Mouse (Mus musculus): ENCODE results near the gene Ugt1a9. TPM values are rescaled to one million over a fixed set of nuclear protein-coding genes. Genes with fewer than 3 reads are reported as not detected.

The Ugt1a9 gene
- polyA plus RNA-seq, 1 experiment from 2014 or later, result not detected

DNA sequence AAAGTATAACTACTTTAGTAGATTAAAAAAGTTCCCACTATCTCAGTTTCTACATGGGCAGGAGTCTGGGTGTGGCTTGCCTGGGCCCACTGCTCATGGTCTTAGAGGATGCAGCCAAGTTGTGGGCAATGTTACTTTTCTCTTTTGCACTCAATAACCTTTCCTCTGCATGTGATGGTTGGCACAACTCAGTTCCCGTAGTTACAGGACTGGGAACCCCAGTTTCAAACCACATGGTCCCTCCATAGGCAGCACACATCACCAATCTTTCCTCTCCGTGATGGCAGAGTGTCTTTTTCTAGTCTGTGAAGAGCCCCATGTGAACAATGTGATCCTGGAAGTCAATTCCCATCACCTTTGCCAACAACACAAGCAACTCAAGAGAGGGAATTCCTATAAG is 156.9 kb downstream of the Ugt1a9 start:
- Histone ChIP-seq H3K36me3 (no peaks in the 10 kb centered on the region), H3K9me3 (peaks cover 73% of the 10 kb centered on the region), H3K27me3 (no peaks in the 10 kb centered on the region), H3K4me2 (replicated peaks) (no peak overlapping the region), H3K4me3 (no peak overlapping the region), H3K4me1 (no peaks in the 10 kb centered on the region), H3K9ac (no peak overlapping the region), H3K27ac (no peak overlapping the region)
- ATAC-seq (ENCODE audit: low FRiP score, low read depth), result no peak
- WGBS, result 59% methylated on average over 2 of the region's 2 CpGs

DNA sequence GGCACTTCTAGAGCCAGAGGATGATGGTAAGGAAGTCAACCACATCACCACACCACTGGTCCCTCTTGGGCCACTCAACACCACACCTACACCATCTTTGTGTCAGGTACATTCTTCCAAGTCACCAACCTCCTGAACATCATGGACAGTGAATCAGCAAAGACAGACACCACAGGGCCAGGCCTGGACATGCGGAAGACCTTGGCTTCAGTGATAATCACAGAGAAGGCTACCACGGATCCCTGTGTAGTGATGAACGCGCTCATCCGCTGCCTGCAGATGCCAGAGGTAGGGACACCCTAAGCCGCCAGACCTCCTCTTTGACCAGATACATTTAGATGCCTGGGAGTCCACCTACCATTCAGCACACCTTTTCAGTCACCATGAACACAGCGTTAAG is 157.5 kb downstream of the Ugt1a9 start:
- no peak overlapping the region for H3K4me3 ChIP-seq
- no peak overlapping the region for H3K27ac ChIP-seq
- ATAC-seq (ENCODE audit: low FRiP score, low read depth), result 0 out of 2 replicates have a peak, but pooled peaks have one; percentile 12
- no peak overlapping the region for H3K4me2 ChIP-seq (replicated peaks)
- peaks cover 79% of the 10 kb centered on the region for H3K9me3 ChIP-seq
- H3K9ac ChIP-seq, result no peak overlapping the region
- no peaks in the 10 kb centered on the region for H3K27me3 ChIP-seq
- no peaks in the 10 kb centered on the region for H3K36me3 ChIP-seq
- WGBS, result 71% methylated on average over 7 of the region's 7 CpGs
- no peaks in the 10 kb centered on the region for H3K4me1 ChIP-seq

DNA sequence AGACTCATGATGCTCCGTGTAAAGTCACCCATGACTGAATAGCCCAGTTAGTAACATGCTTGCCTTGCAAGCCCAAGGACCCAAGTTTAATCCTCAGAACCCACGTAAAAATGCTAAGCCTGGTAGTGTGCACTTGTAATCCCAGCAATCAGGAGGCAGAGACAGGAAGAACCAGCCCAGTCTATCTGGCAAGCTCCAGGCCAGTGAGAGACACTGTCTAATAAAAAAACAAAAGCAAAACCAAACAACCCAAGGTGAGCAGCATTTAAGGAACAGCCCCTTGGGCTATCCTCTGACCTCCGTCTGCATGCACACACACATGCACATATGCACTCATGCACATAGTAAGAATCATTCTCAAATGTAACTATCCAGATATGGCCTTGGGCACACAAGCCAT is 159.0 kb downstream of the Ugt1a9 start:
- Histone ChIP-seq H3K4me1 (no peaks in the 10 kb centered on the region), H3K36me3 (no peaks in the 10 kb centered on the region), H3K4me2 (replicated peaks) (no peak overlapping the region), H3K27ac (no peak overlapping the region), H3K9ac (no peak overlapping the region), H3K9me3 (peaks cover 94% of the 10 kb centered on the region), H3K27me3 (no peaks in the 10 kb centered on the region), H3K4me3 (no peak overlapping the region)
- 80% methylated on average over 3 of the region's 3 CpGs for WGBS
- no peak for ATAC-seq (ENCODE audit: low FRiP score, low read depth)

DNA sequence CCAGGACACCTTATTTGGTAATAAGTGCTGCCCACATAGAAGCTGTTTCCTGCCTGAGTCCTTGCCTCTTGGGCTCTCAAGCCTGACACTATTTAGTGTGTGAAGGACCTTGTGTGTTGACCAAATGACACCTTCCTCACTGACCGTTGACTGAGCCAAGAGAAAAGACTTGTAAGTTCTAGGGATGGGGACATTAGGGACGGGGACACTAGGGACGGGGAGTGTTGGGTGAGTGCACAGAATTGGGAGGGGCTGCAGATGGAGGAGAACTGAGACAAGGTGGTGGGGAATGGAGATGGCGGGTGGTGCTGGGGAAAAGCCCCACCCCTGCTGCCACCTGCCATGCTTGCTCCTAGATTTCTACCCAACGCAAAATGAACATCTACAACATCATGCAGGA is 159.4 kb downstream of the Ugt1a9 start:
- WGBS, result 83% methylated on average over 5 of the region's 5 CpGs
- Histone ChIP-seq H3K27ac (no peak overlapping the region), H3K4me3 (no peak overlapping the region), H3K27me3 (no peaks in the 10 kb centered on the region), H3K36me3 (no peaks in the 10 kb centered on the region), H3K9ac (no peak overlapping the region), H3K4me2 (replicated peaks) (no peak overlapping the region), H3K4me1 (no peaks in the 10 kb centered on the region), H3K9me3 (peaks cover 98% of the 10 kb centered on the region)
- no peak for ATAC-seq (ENCODE audit: low FRiP score, low read depth)

DNA sequence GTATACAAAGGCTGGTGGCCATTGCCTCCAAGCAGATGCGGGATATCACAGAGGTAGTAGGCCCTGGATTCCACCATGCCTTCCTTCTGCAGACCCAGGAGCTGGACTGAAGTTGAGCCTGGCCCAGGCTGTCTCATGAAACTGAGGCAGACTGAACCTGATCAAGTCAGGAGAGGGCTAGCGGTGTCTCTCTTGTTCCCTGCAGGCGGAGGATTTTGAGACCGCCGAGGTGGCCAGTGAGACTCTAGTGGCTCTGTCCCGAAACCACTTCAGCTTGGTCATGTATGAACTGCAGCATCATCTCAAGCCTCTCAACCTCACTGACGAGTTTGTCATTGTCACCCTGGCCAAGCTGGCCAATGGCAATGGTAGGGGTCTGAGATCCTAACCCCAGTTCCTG is 159.8 kb downstream of the Ugt1a9 start:
- no peak for ATAC-seq (ENCODE audit: low FRiP score, low read depth)
- peaks cover 100% of the 10 kb centered on the region for H3K9me3 ChIP-seq
- H3K36me3 ChIP-seq, result no peaks in the 10 kb centered on the region
- H3K4me3 ChIP-seq, result no peak overlapping the region
- H3K27me3 ChIP-seq, result no peaks in the 10 kb centered on the region
- no peak overlapping the region for H3K4me2 ChIP-seq (replicated peaks)
- H3K4me1 ChIP-seq, result no peaks in the 10 kb centered on the region
- WGBS, result 73% methylated on average over 7 of the region's 7 CpGs
- H3K9ac ChIP-seq, result no peak overlapping the region
- no peak overlapping the region for H3K27ac ChIP-seq

DNA sequence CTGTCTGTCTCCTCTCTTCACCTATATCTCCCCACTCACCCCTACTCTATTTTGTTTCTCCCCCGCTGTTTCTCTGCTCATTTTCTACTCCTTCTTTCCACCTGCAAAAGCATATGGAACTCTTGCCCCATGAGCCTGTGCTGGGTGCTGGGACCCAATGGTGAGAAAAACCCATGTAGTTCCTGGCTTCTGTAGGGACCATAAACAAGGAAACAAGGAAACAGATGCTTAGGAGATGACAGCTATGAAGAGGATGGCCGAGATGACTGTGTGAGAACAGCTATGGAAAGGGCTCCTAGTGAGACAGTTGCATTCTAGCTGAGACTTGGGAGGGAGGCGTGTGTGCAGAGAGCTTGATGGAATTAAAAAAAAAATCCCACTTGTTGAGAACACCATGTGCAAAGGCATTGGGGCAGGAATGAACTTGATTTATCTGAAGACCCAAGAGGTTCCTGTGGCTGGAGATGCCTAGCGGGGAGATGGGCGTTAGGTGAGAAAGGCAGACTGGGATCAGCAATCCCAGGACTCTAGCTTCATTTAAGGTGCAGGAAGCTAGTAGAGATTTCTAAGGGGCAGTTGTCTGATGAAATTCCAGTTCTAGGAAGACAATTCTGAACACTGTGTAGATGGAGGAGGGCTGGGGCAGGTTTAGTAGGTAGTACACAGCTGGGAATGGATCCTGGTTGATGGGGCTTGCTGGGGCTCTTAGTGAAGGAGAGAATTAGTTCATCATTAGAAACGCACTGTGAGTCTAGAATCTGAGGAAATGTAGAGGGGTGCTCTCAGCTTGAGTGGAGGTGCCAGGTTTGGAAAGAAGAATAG is 160.6 kb downstream of the Ugt1a9 start:
- no peak overlapping the region for H3K9ac ChIP-seq
- H3K4me1 ChIP-seq, result no peaks in the 10 kb centered on the region
- H3K4me3 ChIP-seq, result no peak overlapping the region
- H3K36me3 ChIP-seq, result no peaks in the 10 kb centered on the region
- no peaks in the 10 kb centered on the region for H3K27me3 ChIP-seq
- ATAC-seq (ENCODE audit: low FRiP score, low read depth), result no peak
- WGBS, result 76% methylated on average over 6 of the region's 6 CpGs
- H3K4me2 ChIP-seq (replicated peaks), result no peak overlapping the region
- H3K9me3 ChIP-seq, result peaks cover 100% of the 10 kb centered on the region
- H3K27ac ChIP-seq, result no peak overlapping the region

DNA sequence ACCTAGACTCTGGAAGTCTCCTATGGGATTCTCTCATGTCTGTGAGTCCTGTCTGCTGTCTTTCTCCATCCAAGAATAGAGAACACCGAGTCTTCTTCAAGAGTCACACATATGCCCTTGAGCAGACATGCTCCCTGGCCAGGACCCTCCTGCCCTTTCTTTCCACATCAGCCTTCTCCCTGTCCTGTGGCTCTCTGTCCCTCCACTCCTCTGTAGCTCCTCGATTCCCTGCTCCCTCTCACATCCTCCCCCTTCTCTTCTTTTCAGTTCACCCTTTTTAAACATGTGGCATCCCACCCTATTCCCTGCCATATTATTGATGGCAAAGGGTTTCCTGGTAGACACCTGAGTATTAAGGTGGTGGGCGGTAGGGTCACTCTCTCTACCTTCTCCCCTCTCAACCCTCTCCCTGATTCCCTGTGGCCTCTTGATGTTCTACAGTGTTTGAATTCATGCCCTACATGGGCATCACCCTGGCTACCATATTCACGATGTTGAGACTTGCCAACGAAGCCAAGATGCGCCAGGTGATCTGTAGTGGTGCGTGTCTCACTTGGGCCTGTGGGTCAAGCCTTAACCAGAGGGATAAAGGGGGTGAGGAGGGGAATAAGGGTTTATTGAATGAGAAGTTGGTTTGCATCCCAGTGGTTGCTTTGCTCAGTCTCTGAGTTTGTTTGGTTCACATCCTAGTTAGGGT is 161.4 kb downstream of the Ugt1a9 start:
- Histone ChIP-seq H3K9me3 (peaks cover 97% of the 10 kb centered on the region), H3K27me3 (no peaks in the 10 kb centered on the region), H3K4me2 (replicated peaks) (no peak overlapping the region), H3K27ac (no peak overlapping the region), H3K4me1 (no peaks in the 10 kb centered on the region), H3K9ac (no peak overlapping the region), H3K36me3 (no peaks in the 10 kb centered on the region), H3K4me3 (no peak overlapping the region)
- ATAC-seq (ENCODE audit: low FRiP score, low read depth), result no peak
- WGBS, result 70% methylated on average over 7 of the region's 7 CpGs

DNA sequence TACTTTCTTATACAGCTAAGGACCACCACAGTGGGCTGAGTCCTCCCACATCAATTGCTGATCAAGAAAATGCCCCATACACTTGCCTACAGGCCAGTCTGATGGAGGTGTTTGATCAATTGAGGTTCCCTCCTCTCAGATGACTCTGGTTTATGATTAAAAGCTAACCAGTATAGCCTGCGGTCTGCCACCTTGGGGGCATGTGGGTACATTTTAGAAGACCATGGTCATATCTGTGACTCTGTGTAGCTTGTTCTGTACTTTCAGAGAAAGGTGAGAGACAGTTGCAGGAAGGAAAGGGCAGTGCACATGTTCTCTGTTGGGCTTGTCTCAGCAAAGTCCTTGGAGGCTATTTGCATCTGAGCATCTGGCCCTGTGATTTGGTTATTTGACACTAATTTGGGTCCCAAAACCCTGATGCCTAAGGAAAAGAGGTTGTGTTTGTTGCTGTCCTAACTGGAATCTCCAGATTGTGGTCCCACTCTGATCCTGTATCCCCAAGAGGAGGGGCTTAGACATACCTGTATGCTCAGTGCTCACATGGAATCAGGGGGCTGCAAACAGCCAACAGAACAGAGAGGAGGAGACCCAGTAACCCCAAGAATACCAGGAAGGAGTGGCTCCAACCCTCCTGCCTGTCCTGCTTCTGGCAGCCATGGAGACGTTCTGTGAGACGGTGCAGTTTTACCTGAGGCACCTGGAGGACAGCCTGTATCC is 162.2 kb downstream of the Ugt1a9 start:
- Histone ChIP-seq H3K9ac (no peak overlapping the region), H3K4me3 (no peak overlapping the region), H3K4me2 (replicated peaks) (no peak overlapping the region), H3K27ac (no peak overlapping the region), H3K9me3 (peaks cover 97% of the 10 kb centered on the region), H3K4me1 (no peaks in the 10 kb centered on the region), H3K36me3 (no peaks in the 10 kb centered on the region), H3K27me3 (no peaks in the 10 kb centered on the region)
- no peak for ATAC-seq (ENCODE audit: low FRiP score, low read depth)
- WGBS, result 57% methylated on average over 3 of the region's 3 CpGs

DNA sequence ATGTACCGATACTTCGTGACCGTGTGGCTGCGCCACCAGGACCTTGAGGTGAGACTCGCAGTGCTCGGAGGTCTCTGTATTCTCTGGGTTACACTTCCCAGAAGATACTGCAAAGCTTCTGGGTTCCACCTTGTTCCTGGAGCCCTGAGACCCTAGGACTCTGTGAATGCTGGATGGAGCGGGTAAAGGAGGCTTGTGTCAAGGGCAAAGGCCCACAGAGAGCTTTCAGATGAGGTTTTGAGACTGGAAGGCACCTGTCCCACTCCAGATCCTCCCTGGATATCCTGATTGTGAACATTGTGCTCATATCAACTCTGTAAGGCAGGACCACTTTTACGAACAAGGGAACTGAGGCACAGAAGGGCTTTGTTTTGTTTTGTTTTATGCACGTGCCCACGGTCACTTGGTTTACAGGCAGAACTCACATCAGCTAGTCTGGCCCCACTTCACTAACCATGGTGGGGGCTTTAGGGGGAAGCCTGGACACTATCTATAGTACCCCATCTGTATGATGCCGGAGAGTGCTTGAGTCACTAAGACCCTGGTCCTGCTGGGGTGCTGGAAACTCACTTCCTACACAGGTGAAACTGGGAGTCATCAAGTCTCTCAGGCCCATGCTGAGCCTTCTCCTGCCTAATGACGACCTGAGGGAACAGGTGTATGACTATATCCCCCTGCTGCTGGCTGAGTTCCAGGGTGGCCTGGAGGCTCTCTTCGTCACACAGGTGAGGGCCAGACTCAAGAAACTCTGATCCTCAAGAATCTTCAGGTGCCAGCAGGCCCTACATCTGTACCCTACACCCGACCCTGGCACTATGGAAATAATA is 163.0 kb downstream of the Ugt1a9 start:
- Histone ChIP-seq H3K4me3 (no peak overlapping the region), H3K4me1 (no peaks in the 10 kb centered on the region), H3K27me3 (no peaks in the 10 kb centered on the region), H3K27ac (no peak overlapping the region), H3K4me2 (replicated peaks) (no peak overlapping the region), H3K9ac (no peak overlapping the region), H3K36me3 (no peaks in the 10 kb centered on the region), H3K9me3 (peaks cover 97% of the 10 kb centered on the region)
- 70% methylated on average over 14 of the region's 14 CpGs for WGBS
- ATAC-seq (ENCODE audit: low FRiP score, low read depth), result no peak

DNA sequence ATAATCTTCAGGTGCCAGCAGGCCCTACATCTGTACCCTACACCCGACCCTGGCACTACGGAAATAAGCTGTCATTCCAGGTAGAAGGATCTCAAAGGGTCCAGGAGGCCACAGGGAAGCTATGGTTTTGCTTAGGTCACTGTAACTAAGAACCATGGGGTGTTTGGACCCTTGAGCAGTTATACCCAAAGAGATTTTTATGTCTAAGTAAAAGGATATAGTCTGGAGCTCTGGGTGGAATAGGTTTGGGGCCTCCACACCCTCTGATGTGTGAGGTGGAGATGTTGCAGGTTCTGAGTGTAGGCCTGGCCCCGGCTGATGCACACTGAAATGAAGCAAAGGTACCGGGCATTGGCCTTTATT is 163.6 kb downstream of the Ugt1a9 start:
- H3K27ac ChIP-seq, result no peak overlapping the region

DNA sequence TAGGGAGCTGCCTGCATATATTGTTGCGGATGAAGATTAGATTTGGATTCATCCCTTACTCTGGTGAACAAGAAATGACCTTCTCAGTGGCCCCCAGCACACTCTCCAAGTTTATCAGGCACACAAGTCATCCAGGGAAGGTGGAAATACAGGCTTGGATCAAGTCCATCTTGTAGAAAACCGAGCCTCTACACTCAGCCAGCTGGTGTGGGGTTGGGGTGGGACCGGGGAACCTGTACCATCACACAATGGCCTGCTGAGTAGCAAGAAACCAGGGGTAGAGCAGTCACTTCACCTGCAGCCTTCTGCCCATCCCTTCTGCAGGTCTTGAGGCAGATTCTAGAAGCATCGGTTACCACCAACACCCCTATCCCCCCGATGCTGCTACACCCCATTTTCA is 164.0 kb downstream of the Ugt1a9 start:
- no peaks in the 10 kb centered on the region for H3K27me3 ChIP-seq
- no peak for ATAC-seq (ENCODE audit: low FRiP score, low read depth)
- whole genome bisulfite sequencing, result 44% methylated on average over 5 of the region's 5 CpGs

More for the DNA sequence above, 163.6 kb downstream of the Ugt1a9 start:
- no peak overlapping the region for H3K4me2 ChIP-seq (replicated peaks)
- 65% methylated on average over 4 of the region's 4 CpGs for WGBS
- H3K9me3 ChIP-seq, result peaks cover 97% of the 10 kb centered on the region
- H3K36me3 ChIP-seq, result no peaks in the 10 kb centered on the region
- ATAC-seq (ENCODE audit: low FRiP score, low read depth), result no peak
- H3K4me3 ChIP-seq, result no peak overlapping the region
- no peaks in the 10 kb centered on the region for H3K27me3 ChIP-seq
- H3K4me1 ChIP-seq, result no peaks in the 10 kb centered on the region
- H3K9ac ChIP-seq, result no peak overlapping the region

More for the DNA sequence above, 164.0 kb downstream of the Ugt1a9 start:
- no peak overlapping the region for H3K27ac ChIP-seq
- no peak overlapping the region for H3K4me2 ChIP-seq (replicated peaks)
- no peaks in the 10 kb centered on the region for H3K36me3 ChIP-seq
- peaks cover 97% of the 10 kb centered on the region for H3K9me3 ChIP-seq
- H3K9ac ChIP-seq, result no peak overlapping the region
- H3K4me3 ChIP-seq, result no peak overlapping the region
- H3K4me1 ChIP-seq, result no peaks in the 10 kb centered on the region

All from limb, embryonic 13.5 days (tissue).